ENCODE assay signal across 12 mouse cellular contexts in the genomic region with DNA sequence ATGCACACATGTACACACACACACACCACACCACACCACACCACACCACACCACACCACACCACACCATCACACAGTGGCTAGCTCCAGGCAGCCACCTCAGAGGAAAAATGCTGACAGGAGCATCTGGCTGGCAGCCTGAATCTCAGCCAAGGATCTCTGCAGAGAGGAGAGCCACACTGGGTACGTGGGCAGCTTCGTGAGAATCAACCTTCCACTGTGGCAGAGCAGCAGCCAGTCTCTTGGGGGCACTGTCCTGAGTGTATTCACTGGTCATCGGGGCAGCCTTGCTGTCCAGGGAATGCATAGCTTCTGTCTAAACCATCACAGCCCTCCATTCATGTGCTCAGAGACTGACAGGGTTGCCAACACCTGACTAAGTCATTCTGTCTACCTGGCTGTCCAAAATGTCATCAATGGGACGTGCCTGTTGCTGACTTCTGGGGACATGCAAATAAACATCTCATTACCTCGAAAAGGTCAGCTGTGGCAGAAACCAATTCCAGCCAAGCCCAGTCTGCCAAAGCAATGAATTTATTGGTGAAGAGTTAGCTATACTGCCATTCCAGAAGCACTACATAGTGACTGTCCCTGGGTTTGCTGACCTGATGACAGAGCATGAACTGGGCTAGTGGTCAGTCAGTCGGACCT. TPM values are rescaled to one million over a fixed set of nuclear protein-coding genes. Genes with fewer than 3 reads are reported as not detected.
A peak's percentile ranks its signal among the peaks of the same experiment; 100 is the strongest.
DNase-seq lines count a peak whose midpoint lies in the region; ATAC-seq and TF ChIP-seq lines count a peak whose summit lies in the region.
"Had no signal": no experiment of that assay in that cellular context is flagged by ENCODE, and none has a peak within 500 bp of the region (broad histone marks: within the 10 kb centered on the region; RNA-seq: fewer than 3 reads in every experiment).

No protein-coding gene starts in this region.

- no peak overlapping the region for H3K4me3 ChIP-seq in heart, embryonic 15.5 days
- no peak overlapping the region for H3K4me3 ChIP-seq in midbrain, embryonic 11.5 days (ENCODE audit: low read depth, low read length)
- H3K4me3 ChIP-seq in midbrain, embryonic 13.5 days (replicated peaks): no peak overlapping the region
- H3K4me3 ChIP-seq in stomach, postnatal 0 days (ENCODE audit: low read depth, low read length): no peak overlapping the region
- H3K4me3 ChIP-seq: midbrain, embryonic 12.5 days had no signal

- TF ChIP-seq EP300 in stomach, postnatal 0 days (optimal IDR thresholded peaks at IDR 0.05): no peak

- peaks cover 49% of the 10 kb centered on the region for H3K4me1 ChIP-seq in heart, embryonic 15.5 days (replicated peaks)
- H3K4me1 ChIP-seq in midbrain, embryonic 11.5 days (ENCODE audit: control insufficient read depth, insufficient read depth, low read length): no peaks in the 10 kb centered on the region
- H3K4me1 ChIP-seq in midbrain, embryonic 13.5 days (replicated peaks): no peaks in the 10 kb centered on the region
- H3K4me1 ChIP-seq in stomach, postnatal 0 days (replicated peaks; ENCODE audit: control insufficient read depth, insufficient read depth): no peaks in the 10 kb centered on the region
- H3K4me1 ChIP-seq: midbrain, embryonic 12.5 days had no signal

- peak; percentile 16 for DNase-seq in cerebellum, adult 11 months
- no peak for DNase-seq in cerebellum, postnatal 36 days
- DNase-seq in heart, postnatal 4 days: no peak
- DNase-seq in midbrain, embryonic 11.5 days (ENCODE audit: low spot score, missing footprints): peak; percentile 31
- DNase-seq in stomach, postnatal 0 days (ENCODE audit: low spot score): no peak
- DNase-seq in embryo, embryonic 10 days (ENCODE audit: low spot score): no peak
- DNase-seq: heart, postnatal 36 days had no signal

- H3K9me3 ChIP-seq in heart, embryonic 15.5 days (replicated peaks): no peaks in the 10 kb centered on the region
- no peaks in the 10 kb centered on the region for H3K9me3 ChIP-seq in midbrain, embryonic 11.5 days (ENCODE audit: control insufficient read depth, low read length)
- H3K9me3 ChIP-seq in midbrain, embryonic 13.5 days: no peaks in the 10 kb centered on the region
- no peaks in the 10 kb centered on the region for H3K9me3 ChIP-seq in stomach, postnatal 0 days (ENCODE audit: control insufficient read depth, low read length)
- H3K9me3 ChIP-seq: G1E; midbrain, embryonic 12.5 days had no signal

- no peaks in the 10 kb centered on the region for H3K27me3 ChIP-seq in heart, embryonic 15.5 days
- H3K27me3 ChIP-seq in midbrain, embryonic 11.5 days (ENCODE audit: control insufficient read depth, insufficient read depth, low read length): no peaks in the 10 kb centered on the region
- no peaks in the 10 kb centered on the region for H3K27me3 ChIP-seq in midbrain, embryonic 13.5 days
- H3K27me3 ChIP-seq in stomach, postnatal 0 days (ENCODE audit: control insufficient read depth, insufficient read depth, low read length): no peaks in the 10 kb centered on the region
- H3K27me3 ChIP-seq: midbrain, embryonic 12.5 days had no signal

- H3K4me2 ChIP-seq in heart, embryonic 15.5 days: no peak overlapping the region
- H3K4me2 ChIP-seq in midbrain, embryonic 11.5 days: no peak overlapping the region
- H3K4me2 ChIP-seq in midbrain, embryonic 13.5 days (replicated peaks): no peak overlapping the region
- H3K4me2 ChIP-seq in stomach, postnatal 0 days (replicated peaks; ENCODE audit: low read depth): no peak overlapping the region
- H3K4me2 ChIP-seq: midbrain, embryonic 12.5 days had no signal

- 57% methylated on average over 6 of the region's 6 CpGs for WGBS in heart, embryonic 15.5 days
- 75% methylated on average over 6 of the region's 6 CpGs for WGBS in midbrain, embryonic 11.5 days
- WGBS in midbrain, embryonic 13.5 days: 75% methylated on average over 6 of the region's 6 CpGs
- WGBS in stomach, postnatal 0 days: 74% methylated on average over 6 of the region's 6 CpGs

- H3K36me3 ChIP-seq in heart, embryonic 15.5 days: peaks cover 16% of the 10 kb centered on the region
- H3K36me3 ChIP-seq in midbrain, embryonic 11.5 days (ENCODE audit: control insufficient read depth, insufficient read depth, low read length): peaks cover 5% of the 10 kb centered on the region; the same call in 1 of the 2 replicates
- H3K36me3 ChIP-seq in midbrain, embryonic 13.5 days: peaks cover 28% of the 10 kb centered on the region
- H3K36me3 ChIP-seq in stomach, postnatal 0 days (ENCODE audit: control insufficient read depth, insufficient read depth, low read length): peaks cover 10% of the 10 kb centered on the region; the same call in 1 of the 2 replicates

- H3K27ac ChIP-seq in heart, embryonic 15.5 days: peak overlapping the region; percentile 3; the same call in 1 of the 2 replicates
- no peak overlapping the region for H3K27ac ChIP-seq in midbrain, embryonic 11.5 days (ENCODE audit: low read depth, low read length)
- H3K27ac ChIP-seq in midbrain, embryonic 13.5 days: no peak overlapping the region
- H3K27ac ChIP-seq in stomach, postnatal 0 days (replicated peaks): no peak overlapping the region
- H3K27ac ChIP-seq: midbrain, embryonic 12.5 days had no signal

- no peak overlapping the region for H3K9ac ChIP-seq in heart, embryonic 15.5 days
- no peak overlapping the region for H3K9ac ChIP-seq in midbrain, embryonic 11.5 days (ENCODE audit: low read length)
- no peak overlapping the region for H3K9ac ChIP-seq in midbrain, embryonic 13.5 days (replicated peaks)
- H3K9ac ChIP-seq in stomach, postnatal 0 days (ENCODE audit: low read length): 0 out of 2 replicates have a peak overlapping the region, but pooled peaks have one; percentile 18
- H3K9ac ChIP-seq: midbrain, embryonic 12.5 days had no signal

- ATAC-seq in heart, embryonic 15.5 days (replicated peaks; ENCODE audit: insufficient number of reproducible peaks, insufficient read depth, low FRiP score, low read depth): no peak
- ATAC-seq in midbrain, embryonic 11.5 days (ENCODE audit: low FRiP score): no peak
- ATAC-seq in midbrain, embryonic 13.5 days: no peak
- no peak for ATAC-seq in stomach, postnatal 0 days (ENCODE audit: low FRiP score, low TSS enrichment)
- ATAC-seq: intestine, embryonic 16.5 days had no signal

- TF ChIP-seq CTCF in stomach, postnatal 0 days (IDR thresholded peaks at IDR 0.05; ENCODE audit: low read depth): no peak

RNA-seq across cellular contexts. Expression of a gene that starts 10.5 kb away (rescaled TPM):
- 47.5 and 62.1 TPM in 2 replicates for polyA plus RNA-seq in heart, embryonic 15.5 days (2015; fragmentation: Nextera tagmentation; extraction: Ambion mirVana)
- 10 to 100 TPM; 20.2 to 25.7 TPM for total RNA-seq in heart, postnatal 4 days (2021)
- 72.5 and 81.7 TPM in 2 replicates for polyA plus RNA-seq in midbrain, embryonic 11.5 days (2014; fragmentation: Nextera tagmentation; extraction: Ambion mirVana)
- 55.7 and 56.2 TPM in 2 replicates for polyA plus RNA-seq in midbrain, embryonic 13.5 days (2015; fragmentation: Nextera tagmentation; extraction: Ambion mirVana)
- polyA plus RNA-seq in stomach, postnatal 0 days (2015; fragmentation: Nextera tagmentation; extraction: Ambion mirVana): 89.3 and 93.2 TPM in 2 replicates

RNA-seq across cellular contexts. Expression of a gene that starts 10.8 kb away (rescaled TPM):
- polyA plus RNA-seq in heart, embryonic 15.5 days (2015; fragmentation: Nextera tagmentation; extraction: Ambion mirVana): 8.6 and 11.2 TPM in 2 replicates
- total RNA-seq in heart, postnatal 4 days (2021): 1 to 10 TPM; 6.6 to 9.0 TPM
- 10.8 and 11.0 TPM in 2 replicates for polyA plus RNA-seq in midbrain, embryonic 11.5 days (2014; fragmentation: Nextera tagmentation; extraction: Ambion mirVana)
- 7.4 and 7.5 TPM in 2 replicates for polyA plus RNA-seq in midbrain, embryonic 13.5 days (2015; fragmentation: Nextera tagmentation; extraction: Ambion mirVana)
- 8.2 and 9.3 TPM in 2 replicates for polyA plus RNA-seq in stomach, postnatal 0 days (2015; fragmentation: Nextera tagmentation; extraction: Ambion mirVana)

RNA-seq across cellular contexts. Expression of a gene that starts 32.1 kb away (rescaled TPM):
- polyA plus RNA-seq in heart, embryonic 15.5 days (2015; fragmentation: Nextera tagmentation; extraction: Ambion mirVana): 61.4 and 71.9 TPM in 2 replicates
- 10 to 100 TPM; 36.8 to 40.2 TPM for total RNA-seq in heart, postnatal 4 days (2021)
- 30.1 and 30.5 TPM in 2 replicates for polyA plus RNA-seq in midbrain, embryonic 11.5 days (2014; fragmentation: Nextera tagmentation; extraction: Ambion mirVana)
- polyA plus RNA-seq in midbrain, embryonic 13.5 days (2015; fragmentation: Nextera tagmentation; extraction: Ambion mirVana): 42.0 and 47.6 TPM in 2 replicates
- 63.6 and 69.4 TPM in 2 replicates for polyA plus RNA-seq in stomach, postnatal 0 days (2015; fragmentation: Nextera tagmentation; extraction: Ambion mirVana)

Comparison
In these comparisons a context has a peak if more than half of its experiments do, and no peak if none do; other contexts are left out.
1. DNase-seq: peak in cerebellum, adult 11 months (single experiment) and midbrain, embryonic 11.5 days (single experiment); none in cerebellum, postnatal 36 days (0 of 2), heart, postnatal 4 days (single experiment), stomach, postnatal 0 days (single experiment) and embryo, embryonic 10 days (single experiment).